Mouse (Mus musculus) small intestine, adult 2 months (tissue): ENCODE results near the gene Tmem30c.

ENCODE experiments used
- CTCF ChIP-seq: fragments of 200-500 bp; IDR thresholded peaks from 2 replicates; pipeline ENCODE4 v1.5.1; 2012; ENCODE audit warnings: low read depth, mild to moderate bottlenecking, control low read depth, inconsistent platforms, low read length, moderate library complexity, mixed read lengths; ENCODE audit not compliant: insufficient replicate concordance, insufficient read length; ENCODE audit errors: extremely low read depth
- POLR2A ChIP-seq: fragments of 200-500 bp; IDR thresholded peaks from 2 replicates; pipeline ENCODE4 v1.6.1; 2012; ENCODE audit warnings: low read depth, mild to moderate bottlenecking, control low read depth, inconsistent platforms, low read length, moderate library complexity

DNA sequence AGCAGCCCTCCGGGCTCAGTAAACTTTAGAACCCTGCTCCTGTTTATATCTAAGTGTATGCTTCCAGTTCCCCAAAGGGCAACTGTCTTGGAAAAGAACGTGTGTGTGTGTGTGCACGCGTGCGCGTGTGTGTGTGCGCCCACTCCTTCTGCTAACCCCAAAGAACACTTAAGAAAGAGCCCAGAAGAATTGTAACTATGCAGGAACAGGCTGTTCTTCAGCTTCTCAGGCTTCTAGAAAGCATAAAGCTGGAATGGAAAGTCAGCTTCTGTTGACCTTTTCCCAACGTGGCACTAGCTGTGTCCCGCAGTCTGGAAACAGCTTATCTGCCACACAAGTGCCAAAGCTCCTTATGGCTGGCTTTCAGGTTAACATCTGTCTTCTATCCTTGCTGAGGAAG, 22.4 kb upstream of the Tmem30c start:
- TF ChIP-seq POLR2A: no peak
- TF ChIP-seq CTCF: no peak
